Mouse (Mus musculus): ENCODE results near the gene Crisp2.

DNA sequence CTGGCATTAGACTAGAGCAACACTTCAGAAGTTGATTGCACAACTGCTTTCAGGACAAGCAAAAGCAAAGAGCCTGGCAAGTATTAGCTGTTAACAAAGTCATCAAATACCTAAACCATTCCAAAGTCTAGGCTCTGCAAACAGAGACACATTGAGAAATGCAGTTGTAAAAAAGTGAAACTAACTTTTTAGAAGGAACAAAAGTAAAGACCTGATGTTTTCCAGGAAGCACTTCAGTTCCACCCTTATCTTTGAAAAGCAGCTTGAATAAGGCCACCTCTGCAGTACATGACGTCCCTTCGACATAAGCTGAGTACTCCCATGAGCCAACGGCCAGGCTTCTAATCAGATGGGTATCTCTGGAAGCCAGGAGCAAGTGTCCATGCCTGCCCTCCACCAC lies 253 bp downstream of the Crisp2 start:
- TF ChIP-seq EP300 (optimal IDR thresholded peaks at IDR 0.05) (no peak), CTCF (IDR thresholded peaks at IDR 0.05; ENCODE audit: low read depth) (no peak)
